Mouse (Mus musculus) thymus, postnatal 10 days (tissue): ENCODE results near the gene Ythdf1.

Experiments
- DNase-seq, 2 experiments: peaks; one replicate each; pipeline ENCODE4 v3.0.0; 2021; ENCODE audit warnings: low spot score in 2 of 2

Ythdf1 gene

GRCm38 (mm10) chr2:180910928-180911327, 9.8 kb downstream of the Ythdf1 start:
- no peak for DNase-seq

GRCm38 (mm10) chr2:180905556-180906221, 15.1 kb downstream of the Ythdf1 start:
- DNase-seq = no peak

- no peak for DNase-seq
Measured at GRCm38 (mm10) chr2:180904435-180905208, 16.1 kb downstream of the Ythdf1 start.

- DNase-seq = no peak
Measured at GRCm38 (mm10) chr2:180902086-180902485, 18.7 kb downstream of the Ythdf1 start.

- DNase-seq = no peak
Measured at GRCm38 (mm10) chr2:180897857-180898256, 22.9 kb downstream of the Ythdf1 start.

GRCm38 (mm10) chr2:180896819-180897625, 23.7 kb downstream of the Ythdf1 start:
- DNase-seq = no peak

GRCm38 (mm10) chr2:180895837-180896525, 24.8 kb downstream of the Ythdf1 start:
- no peak for DNase-seq

GRCm38 (mm10) chr2:180895321-180895720, 25.4 kb downstream of the Ythdf1 start:
- DNase-seq = no peak

- peak; percentile 59 to 77 for DNase-seq
Measured at GRCm38 (mm10) chr2:180894734-180895133, 26.0 kb downstream of the Ythdf1 start.

GRCm38 (mm10) chr2:180894029-180894623, 26.6 kb downstream of the Ythdf1 start:
- DNase-seq = peak in 1 of 2 experiments; percentile 19

GRCm38 (mm10) chr2:180893537-180894028, 27.2 kb downstream of the Ythdf1 start:
- no peak for DNase-seq

GRCm38 (mm10) chr2:180892841-180893521, 27.8 kb downstream of the Ythdf1 start:
- peak in 1 of 2 experiments; percentile 9 for DNase-seq

- no peak for DNase-seq
Measured at GRCm38 (mm10) chr2:180891835-180892323, 28.9 kb downstream of the Ythdf1 start.

- DNase-seq = no peak
Measured at GRCm38 (mm10) chr2:180891075-180891834, 29.5 kb downstream of the Ythdf1 start.

- DNase-seq = no peak
Measured at GRCm38 (mm10) chr2:180890422-180891074, 30.2 kb downstream of the Ythdf1 start.

- no peak for DNase-seq
Measured at GRCm38 (mm10) chr2:180889921-180890280, 30.8 kb downstream of the Ythdf1 start.

GRCm38 (mm10) chr2:180889271-180889920, 31.4 kb downstream of the Ythdf1 start:
- no peak for DNase-seq

- DNase-seq = no peak
Measured at GRCm38 (mm10) chr2:180885270-180885669, 35.5 kb downstream of the Ythdf1 start.

- DNase-seq = no peak
Measured at GRCm38 (mm10) chr2:180881281-180881680, 39.5 kb downstream of the Ythdf1 start.
